Mouse (Mus musculus): ENCODE measurements around the gene Nos3.

Nos3 gene

GRCm38 (mm10) chr5:24364508-24364907 is at the start of gene Nos3:
Gene Nos3, plus strand, starts transcription at chr5:24364810.
- DNase-seq: peak; percentile 66

GRCm38 (mm10) chr5:24319776-24320466 is 44.7 kb upstream of the Nos3 start:
- peak; percentile 53 for DNase-seq

GRCm38 (mm10) chr5:24320467-24320813 is 44.2 kb upstream of the Nos3 start:
- no peak for DNase-seq

- no peak for DNase-seq
These were observed 43.7 kb upstream of the Nos3 start for GRCm38 (mm10) chr5:24320894-24321293.

- no peak for DNase-seq
These were observed 42.6 kb upstream of the Nos3 start for GRCm38 (mm10) chr5:24321711-24322682.

GRCm38 (mm10) chr5:24325251-24325650 is 39.4 kb upstream of the Nos3 start:
- no peak for DNase-seq

- no peak for DNase-seq
These were observed 38.3 kb upstream of the Nos3 start for GRCm38 (mm10) chr5:24326166-24326841.

GRCm38 (mm10) chr5:24326842-24327417 is 37.7 kb upstream of the Nos3 start:
- peak; percentile 65 for DNase-seq

- no peak for DNase-seq
These were observed 35.8 kb upstream of the Nos3 start for GRCm38 (mm10) chr5:24328813-24329211.

GRCm38 (mm10) chr5:24329212-24329964 is 35.2 kb upstream of the Nos3 start:
- peak; percentile 36 for DNase-seq

- no peak for DNase-seq
These were observed 34.7 kb upstream of the Nos3 start for GRCm38 (mm10) chr5:24329965-24330298.

- DNase-seq: no peak
These were observed 32.2 kb upstream of the Nos3 start for GRCm38 (mm10) chr5:24332401-24332800.

GRCm38 (mm10) chr5:24334749-24335148 is 29.9 kb upstream of the Nos3 start:
- DNase-seq: peak; percentile 52

- DNase-seq: peak; percentile 42
These were observed 28.6 kb upstream of the Nos3 start for GRCm38 (mm10) chr5:24335888-24336511.

- peak; percentile 42 for DNase-seq
These were observed 27.2 kb upstream of the Nos3 start for GRCm38 (mm10) chr5:24337366-24337765.

GRCm38 (mm10) chr5:24337821-24338220 is 26.8 kb upstream of the Nos3 start:
- DNase-seq: no peak

GRCm38 (mm10) chr5:24342205-24342963 is 22.2 kb upstream of the Nos3 start:
- DNase-seq: no peak

GRCm38 (mm10) chr5:24342966-24343365 is 21.6 kb upstream of the Nos3 start:
- no peak for DNase-seq

- DNase-seq: no peak
These were observed 21.2 kb upstream of the Nos3 start for GRCm38 (mm10) chr5:24343379-24343778.

- no peak for DNase-seq
These were observed 20.6 kb upstream of the Nos3 start for GRCm38 (mm10) chr5:24343977-24344436.

- DNase-seq: peak; percentile 46
These were observed 20.0 kb upstream of the Nos3 start for GRCm38 (mm10) chr5:24344477-24345051.
